Mouse (Mus musculus) thymus, adult 2 months (tissue): Measurements from ENCODE around the gene Cnn1.

Experiments
- CTCF ChIP-seq: fragments of 200-500 bp; IDR thresholded peaks from 2 replicates; pipeline ENCODE4 v1.5.1; 2012; ENCODE audit warnings: mild to moderate bottlenecking, control low read depth, low read length, moderate library complexity, borderline replicate concordance; ENCODE audit not compliant: control insufficient read depth, poor library complexity, insufficient read depth; ENCODE audit errors: extremely low read depth
- POLR2A ChIP-seq: fragments of 200-500 bp; IDR thresholded peaks from 2 replicates; pipeline ENCODE4 v1.6.1; 2012; ENCODE audit warnings: mild to moderate bottlenecking, low read length, control low read depth, moderate library complexity; ENCODE audit not compliant: control insufficient read depth, poor library complexity, insufficient read depth; ENCODE audit errors: extremely low read depth

GRCm38 (mm10) chr9:22065642-22066041 lies 33.4 kb upstream of the Cnn1 start:
- TF ChIP-seq CTCF (no peak), POLR2A (no peak)
